Mouse (Mus musculus) gastrocnemius, postnatal 4 days (tissue): ENCODE measurements around the gene Dynlt1f. TPM values are rescaled to one million over a fixed set of nuclear protein-coding genes. Genes with fewer than 3 reads are reported as not detected.
"Not testable (repeated sequence)": the region's sequence is repeated elsewhere in the genome, so short reads cannot be mapped to it uniquely, and the experiment has no call there.

Source experiments
- DNase-seq, 2 experiments: peaks; one replicate each; pipeline ENCODE4 v3.0.0; 2021 to 2022; ENCODE audit warnings: low spot score in 2 of 2, mixed read lengths in 2 of 2
- long read RNA-seq, 2 experiments: library from polyadenylated mRNA; stranded (forward); transcript quantifications; one replicate each; pipeline ENCODE4 v2.0.0; 2021
- total RNA-seq, 2 experiments: library from RNA; stranded (reverse); gene quantifications; 2 replicates each; pipeline ENCODE4 v1.2.3; 2021

The Dynlt1f gene
- 100 to 1,000 TPM; 121 to 140 TPM for total RNA-seq
- long read RNA-seq, experiment 1, transcript Dynlt1f-201 (5 exons, 771 nt): major isoform, 20 of 27 reads
- long read RNA-seq, experiment 1, partial matches to known transcripts: 4 of 27 reads
- long read RNA-seq, experiment 1, other reads (novel, unspliced or antisense): 3 of 27 reads
- long read RNA-seq, experiment 2, transcript Dynlt1f-201 (5 exons, 771 nt): major isoform, 14 of 26 reads
- long read RNA-seq, experiment 2, partial matches to known transcripts: 9 of 26 reads
- long read RNA-seq, experiment 2, other reads (novel, unspliced or antisense): 2 of 26 reads

DNA sequence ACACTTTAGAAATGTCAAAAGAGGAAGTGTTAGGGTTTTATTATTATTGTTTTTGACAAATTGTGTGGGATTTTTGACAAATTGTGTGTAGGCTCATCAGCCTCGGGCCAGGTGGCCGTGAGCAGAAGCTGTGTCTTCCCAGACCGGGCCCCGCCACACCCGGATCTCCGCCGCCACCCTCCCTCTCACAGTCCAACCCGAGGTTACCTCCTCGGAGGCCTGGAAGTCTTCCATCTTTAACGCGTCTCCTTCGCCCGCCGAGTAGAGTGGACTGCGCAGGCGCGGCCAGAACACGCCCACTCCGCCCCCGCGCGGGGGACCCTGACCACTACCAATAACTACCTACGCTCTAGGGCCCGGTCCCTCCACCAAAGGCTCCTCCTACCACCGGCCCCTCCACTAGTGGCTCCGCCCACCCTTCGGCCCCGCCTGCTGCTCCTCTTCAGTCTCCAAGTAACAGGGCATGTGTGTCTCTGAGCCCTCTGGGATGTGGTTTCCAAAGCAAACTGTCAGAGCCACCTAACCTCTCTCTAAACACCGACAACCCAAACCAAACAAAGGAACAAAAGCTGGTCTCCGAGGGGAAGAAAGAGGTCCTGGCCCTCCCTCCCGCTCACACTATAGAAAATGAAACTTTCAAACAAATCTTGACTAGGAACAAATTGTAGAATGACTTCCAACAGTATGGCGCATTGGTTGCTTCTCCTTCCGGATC, at the start of gene Dynlt1f:
Gene Dynlt1f, minus strand, starts transcription at position 334 of the 715 bp plus-strand sequence.
- DNase-seq: peak in 1 of 2 experiments; percentile 48

DNA sequence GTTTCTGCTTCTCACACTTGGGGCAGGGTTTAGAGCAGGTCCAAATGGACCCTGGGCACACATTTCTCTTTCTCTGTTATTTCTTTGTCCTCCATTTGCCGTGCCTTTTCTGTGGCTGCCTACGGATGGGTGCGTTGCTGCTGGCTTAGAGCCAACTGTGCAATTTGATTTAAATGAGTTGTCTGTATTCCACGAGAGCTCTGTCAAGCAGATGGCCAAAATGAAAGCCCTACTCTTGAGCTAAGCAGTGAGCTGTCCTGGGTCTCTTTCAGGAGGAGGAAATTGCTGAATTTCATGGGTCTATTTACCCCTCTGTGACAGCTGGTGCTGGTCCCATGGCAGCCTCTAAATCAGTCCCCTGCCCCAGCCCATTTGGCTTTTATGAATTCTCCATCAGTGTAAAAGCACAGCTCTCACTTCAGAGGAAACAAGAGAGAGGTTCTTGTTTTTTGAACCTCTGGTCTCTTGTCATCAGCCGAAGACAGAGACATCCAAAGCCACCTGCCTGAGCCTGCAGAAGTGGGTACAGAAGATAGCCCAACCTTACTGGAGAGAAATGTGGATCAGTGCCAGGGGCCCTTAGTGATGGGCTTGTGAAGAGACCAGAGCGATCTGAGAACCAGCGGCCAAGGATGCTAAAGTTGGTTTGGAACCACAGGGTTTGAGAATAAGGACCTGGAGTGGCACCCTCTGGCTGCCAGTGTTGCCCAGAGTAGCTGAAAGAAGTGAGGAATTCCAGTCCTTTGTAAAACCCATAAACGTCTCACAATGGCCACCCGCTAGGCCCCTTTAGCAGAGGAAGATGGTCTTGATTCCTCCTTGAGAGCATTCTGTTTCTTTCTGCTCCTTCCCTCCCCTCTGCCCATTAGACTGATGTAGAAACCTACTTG, 47.9 kb upstream of the Dynlt1f start:
- DNase-seq: not testable (repeated sequence)

DNA sequence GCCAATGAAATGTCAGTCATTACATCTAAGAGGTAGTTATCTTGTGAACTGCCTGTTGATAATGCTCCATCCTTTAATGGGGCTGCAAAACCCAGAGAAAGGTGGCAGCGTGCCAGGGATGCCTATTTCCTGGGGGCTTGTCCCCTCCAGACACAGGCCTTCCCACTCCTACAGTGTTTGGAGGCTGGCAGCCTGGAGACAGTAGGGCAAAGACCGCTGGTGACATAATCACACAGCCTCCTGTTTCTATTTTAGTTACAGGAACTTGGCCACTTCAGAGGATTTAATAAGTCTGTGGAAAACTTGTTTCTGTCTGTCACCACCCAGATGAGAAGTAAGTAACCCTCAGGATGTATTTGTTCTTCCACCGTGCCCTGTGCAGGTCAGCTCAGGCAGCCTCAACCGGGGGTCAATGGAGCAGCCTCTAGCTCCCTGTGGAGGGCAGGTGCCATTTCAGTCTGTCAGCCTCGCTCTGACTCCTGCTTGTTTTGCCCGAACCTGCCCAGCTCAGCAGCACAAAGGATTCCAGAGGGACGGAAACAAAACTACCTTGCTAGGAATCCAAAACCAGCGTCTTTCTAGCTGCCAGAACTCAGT, 47.0 kb upstream of the Dynlt1f start:
- not testable (repeated sequence) for DNase-seq

DNA sequence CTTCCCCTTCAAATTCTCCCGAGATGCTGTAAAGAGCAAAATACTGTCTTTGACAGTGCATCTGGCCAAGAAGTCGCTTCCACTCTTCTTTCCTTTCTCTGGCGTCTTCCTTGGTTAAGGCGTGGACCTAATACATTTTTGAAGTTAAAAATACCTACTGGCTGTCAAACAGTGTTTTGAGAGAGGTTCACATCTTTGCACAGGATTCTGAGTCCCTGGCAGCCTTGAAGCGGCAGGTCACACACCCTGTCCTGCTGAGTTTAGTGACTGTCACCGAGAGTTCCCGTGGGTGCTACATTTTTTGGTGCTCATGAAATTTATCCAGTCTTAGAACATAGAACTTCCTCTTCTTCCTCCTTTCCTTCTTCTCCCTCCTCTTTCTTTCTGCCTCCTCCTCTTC, 44.4 kb upstream of the Dynlt1f start:
- DNase-seq: not testable (repeated sequence)

DNA sequence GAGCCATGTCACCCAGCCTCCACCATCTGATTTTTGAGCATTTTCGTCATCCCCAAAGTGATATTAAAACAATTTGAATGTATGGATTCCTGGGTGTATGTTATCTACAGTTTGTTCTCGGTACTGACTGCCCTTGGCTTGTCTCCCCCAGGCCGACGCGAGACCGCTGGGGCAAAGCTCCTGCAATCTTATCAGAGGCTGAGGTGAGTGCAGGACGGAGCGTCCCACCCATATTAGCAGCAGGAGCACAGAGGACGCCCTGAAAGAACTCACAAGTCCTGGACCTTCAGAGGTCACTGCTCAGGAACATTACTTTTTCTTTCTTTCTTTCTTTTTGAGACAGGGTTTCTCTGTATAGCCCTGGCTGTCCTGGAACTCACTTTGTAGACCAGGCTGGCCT, 43.8 kb upstream of the Dynlt1f start:
- DNase-seq: not testable (repeated sequence)

DNA sequence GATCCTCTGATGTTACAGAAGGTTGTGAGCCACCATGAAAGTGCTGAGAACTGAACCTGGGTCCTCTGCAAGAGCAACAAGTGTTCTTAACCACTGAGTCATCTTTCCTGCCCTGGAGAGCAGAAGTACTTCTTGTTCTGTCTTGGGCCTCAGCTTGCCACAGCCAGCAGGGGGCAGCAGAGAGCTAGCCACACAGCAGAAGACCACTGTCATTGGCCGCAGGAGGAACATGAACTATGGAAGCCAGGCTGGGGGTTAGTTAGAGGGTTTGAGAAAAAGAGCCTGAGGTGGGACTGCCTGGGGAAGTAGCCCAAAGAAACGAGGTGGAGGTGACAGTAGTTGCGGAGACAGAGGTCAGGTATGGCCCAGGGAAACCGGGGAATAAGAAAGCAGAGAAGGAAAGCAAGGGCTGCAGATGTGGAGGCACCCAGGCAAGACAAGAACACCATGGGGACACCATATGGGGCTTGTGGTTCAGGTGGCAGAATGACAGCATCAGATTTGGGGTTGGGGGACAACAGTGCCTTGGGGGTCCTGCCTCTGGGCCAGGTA, 41.6 kb upstream of the Dynlt1f start:
- DNase-seq: not testable (repeated sequence)

DNA sequence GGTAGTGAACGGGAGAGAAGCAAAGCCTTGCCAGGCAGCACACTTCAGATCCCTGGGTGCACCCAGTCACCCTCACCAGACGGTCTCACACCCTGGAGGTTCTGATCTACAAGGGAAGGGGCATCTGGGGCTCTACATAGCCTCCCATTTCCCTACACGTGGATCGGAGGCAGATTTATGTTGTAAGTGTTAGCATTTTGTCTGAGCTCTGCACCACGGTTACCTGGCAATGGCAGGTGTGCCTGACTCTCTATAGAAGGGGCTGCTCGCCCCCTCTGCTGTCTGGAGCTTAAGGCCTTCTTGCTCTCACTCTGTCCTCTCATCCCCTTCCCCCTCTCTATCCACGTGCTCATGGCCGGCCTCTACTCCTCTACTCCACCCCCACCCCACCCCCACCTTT, 40.8 kb upstream of the Dynlt1f start:
- not testable (repeated sequence) for DNase-seq

DNA sequence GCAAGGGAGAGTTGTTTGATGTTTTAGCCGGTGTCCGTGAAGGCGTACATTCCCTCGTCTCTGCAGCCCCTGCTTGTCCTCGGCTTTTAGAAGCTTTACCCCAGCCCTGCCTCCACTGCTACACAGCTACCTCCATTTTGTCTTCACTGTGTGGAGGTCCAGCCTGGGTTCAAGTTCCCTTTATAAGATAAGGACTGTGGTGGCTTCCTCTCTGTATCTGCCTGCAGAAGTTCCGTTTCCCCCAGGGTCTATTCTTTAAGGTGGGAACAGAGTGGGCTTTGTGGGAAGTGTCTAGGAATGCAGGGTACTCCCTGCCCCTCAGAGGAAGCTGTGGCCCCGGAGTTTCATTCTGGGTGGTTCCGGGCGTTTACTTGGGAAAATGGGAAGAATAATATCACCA, 40.0 kb upstream of the Dynlt1f start:
- not testable (repeated sequence) for DNase-seq

DNA sequence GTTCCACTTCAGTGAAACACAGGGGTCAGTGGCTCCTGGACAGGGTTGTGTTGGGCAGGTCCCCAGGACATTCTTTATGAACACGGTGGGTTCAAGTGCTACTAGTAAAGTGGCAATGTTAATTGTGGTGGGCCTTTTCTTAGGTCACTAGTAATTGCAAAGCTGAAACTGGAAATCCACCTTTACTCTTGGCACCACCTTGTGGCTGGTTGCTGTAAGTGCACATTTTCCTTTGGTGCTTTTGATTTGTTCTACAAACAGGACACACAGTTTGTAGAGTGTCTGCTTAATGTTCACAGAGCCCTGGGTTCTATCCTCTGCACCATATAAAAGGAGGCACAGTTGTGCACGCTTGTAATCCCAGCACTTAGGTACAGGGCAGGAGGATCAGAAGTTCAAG, 35.9 kb upstream of the Dynlt1f start:
- DNase-seq: peak; percentile 77 to 84

DNA sequence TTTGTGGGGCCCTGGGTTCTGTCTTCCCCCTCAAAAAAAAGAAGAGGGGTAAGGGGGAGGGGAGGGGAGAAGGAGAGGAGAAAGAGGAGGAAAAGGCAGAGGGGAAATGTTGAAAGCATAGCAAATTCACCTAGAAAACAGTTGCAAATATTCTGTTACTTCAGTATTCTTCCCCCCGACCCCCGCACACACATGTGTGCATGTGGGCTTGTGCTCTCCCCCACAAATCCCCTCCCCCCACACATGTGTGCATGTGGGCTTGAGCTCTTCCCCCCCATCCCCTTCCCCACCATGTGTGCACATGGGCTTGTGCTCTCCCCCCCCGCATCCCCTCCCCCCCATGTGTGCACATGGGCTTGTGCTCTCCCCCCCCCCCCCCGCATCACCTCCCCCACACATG, 33.6 kb upstream of the Dynlt1f start:
- peak in 1 of 2 experiments; percentile 15 for DNase-seq

DNA sequence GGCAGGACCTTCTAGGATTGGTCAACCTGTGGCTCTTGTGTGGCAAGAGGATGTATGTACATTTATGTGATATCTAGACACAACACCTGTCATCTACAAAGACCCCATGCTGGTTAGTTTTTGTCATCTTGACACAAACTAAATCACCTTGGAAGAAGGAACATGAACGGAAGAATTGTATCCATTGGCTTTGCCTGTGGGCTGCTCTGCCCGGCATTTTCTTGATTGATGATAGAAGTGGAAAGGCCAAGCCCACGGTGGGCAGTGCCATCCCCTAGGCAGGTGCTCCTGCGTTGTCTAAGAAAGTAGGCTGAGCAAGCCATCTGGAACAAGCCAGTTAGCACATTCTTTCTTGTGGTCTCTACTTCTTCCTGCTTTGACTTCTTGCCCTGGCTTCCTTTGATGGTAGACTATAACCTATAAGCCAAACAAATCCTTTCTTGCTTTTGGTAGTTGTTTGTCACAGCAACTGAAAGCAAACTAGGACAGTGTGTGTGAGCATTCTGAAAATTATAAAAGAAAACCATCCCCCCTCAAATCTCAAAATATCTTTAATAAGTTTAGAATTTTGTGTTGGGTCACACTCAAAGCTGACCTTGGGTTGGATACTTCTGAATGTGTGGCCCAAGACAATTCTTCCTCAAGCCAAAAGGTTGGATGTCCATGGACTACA, 30.7 kb upstream of the Dynlt1f start:
- not testable (repeated sequence) for DNase-seq

DNA sequence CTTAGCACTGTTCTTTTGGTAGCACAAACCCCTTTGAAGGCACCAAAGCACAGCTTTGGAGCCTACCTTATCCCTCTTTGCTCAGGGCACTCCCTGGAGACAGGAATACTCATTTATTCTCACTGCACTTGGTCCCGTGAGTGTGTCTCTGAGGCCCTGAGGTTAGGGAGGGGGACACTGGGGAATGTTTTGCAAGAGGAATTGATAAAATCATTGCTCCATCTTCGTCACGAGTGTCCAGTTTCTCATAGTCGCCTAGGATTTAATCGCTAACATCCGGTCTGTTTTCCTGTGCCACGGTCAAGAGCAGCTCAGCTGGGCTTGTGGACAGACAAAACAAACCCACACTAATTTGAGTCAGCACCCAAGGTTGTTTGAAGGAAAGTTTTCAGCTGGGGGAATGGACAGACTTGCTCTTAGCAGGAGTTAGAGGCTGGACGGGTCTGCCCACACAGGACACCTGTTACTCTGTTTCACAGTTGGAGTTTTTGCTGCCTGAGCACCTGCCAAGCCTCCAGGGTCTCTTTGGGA, 29.7 kb upstream of the Dynlt1f start:
- peak in 1 of 2 experiments; percentile 10 for DNase-seq

DNA sequence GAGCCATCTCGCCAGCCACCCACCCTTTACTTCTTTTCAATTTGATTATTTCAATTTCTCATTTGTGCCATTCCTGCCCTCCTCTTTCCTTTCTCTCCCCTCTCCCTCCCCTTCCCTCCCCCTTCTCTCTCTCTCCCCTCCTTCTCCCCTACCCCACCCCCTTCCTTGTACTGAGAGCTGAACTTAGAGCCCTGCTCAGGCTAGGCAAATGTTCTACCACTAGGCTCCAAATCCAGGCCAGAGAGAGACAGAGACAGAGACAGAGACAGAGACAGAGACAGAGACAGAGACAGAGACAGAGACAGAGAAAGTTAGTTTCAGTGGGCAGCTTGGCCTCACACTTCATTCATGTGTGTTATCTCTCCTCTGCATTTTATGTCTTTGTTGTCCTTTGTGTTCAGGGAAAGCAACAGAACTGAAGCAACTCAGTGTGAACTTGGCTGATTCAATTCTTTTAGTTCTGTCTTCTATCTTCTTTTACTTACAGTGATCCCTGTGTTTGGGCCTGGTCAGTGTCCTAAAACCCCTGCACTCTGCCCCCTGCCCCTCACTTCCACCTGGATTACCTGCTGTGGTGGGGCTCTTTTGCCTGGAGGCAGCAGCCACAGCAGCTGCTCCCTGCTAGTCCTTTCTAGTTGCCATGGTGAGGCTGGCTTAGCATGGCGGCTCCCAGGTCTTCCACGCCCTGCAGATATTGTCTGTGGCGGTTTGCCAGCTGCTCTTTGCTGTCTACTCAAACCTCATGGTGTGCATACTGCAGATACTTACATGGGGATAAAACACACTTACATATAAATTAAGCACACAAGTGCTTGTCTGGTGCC, 29.0 kb upstream of the Dynlt1f start:
- DNase-seq: peak in 1 of 2 experiments; percentile 8

DNA sequence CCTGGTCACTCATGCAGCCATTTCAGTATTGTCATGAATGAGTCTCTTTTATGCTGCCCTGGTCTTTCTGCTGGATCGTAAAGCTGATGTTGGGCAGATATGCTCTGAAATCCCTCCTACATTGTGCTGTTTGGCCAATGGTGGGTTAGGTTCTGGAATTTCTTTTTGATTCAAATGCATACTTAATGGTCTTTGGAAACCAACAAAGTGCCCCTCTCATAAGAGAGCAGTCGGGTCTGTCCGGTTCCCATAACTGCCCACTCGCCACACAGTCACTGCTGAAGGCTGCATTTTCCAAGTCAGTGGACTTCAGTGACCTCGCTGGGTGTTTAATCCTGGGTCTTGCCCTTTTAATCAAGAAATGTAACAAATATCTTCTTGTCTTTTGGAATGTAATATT, 28.0 kb upstream of the Dynlt1f start:
- DNase-seq: not testable (repeated sequence)

DNA sequence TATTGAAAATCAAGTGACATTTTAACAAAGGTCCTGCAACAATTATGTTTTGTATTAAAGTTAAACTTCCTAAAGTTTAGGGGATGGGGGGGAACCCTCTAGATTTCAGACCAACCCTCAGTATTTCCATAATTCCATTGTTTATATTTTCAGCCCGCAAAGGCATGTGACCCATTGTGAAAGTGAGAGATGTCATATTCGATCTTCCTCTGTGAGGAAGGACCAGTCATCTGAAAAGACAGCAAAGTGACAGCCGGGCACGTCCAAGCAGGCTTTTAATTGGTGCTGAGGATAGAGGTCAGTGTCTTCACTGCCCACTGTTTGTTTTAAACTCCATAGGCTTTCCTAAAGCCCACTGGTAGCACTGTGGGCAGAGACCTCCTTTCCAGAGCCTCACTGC, 26.0 kb upstream of the Dynlt1f start:
- peak in 1 of 2 experiments; percentile 12 for DNase-seq

DNA sequence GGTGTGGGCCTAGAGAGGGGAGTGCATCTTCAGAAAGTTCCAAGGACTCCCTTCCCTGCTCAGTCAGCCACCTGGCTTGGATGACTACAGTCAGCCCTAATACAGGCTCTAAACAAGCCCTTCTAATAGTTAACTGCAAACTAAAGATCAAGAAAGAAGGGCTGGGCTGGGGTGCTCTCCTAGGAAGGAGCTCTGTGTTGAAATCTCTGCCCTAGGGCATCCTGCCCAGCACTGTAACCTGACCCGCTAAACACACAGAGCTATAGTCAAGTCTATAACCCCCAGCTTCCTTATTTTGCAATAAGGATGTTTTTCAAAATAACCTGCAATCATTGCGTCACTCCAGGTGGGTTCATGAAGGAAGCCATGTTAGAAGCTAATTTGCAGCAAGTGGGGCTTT, 22.4 kb upstream of the Dynlt1f start:
- not testable (repeated sequence) for DNase-seq

DNA sequence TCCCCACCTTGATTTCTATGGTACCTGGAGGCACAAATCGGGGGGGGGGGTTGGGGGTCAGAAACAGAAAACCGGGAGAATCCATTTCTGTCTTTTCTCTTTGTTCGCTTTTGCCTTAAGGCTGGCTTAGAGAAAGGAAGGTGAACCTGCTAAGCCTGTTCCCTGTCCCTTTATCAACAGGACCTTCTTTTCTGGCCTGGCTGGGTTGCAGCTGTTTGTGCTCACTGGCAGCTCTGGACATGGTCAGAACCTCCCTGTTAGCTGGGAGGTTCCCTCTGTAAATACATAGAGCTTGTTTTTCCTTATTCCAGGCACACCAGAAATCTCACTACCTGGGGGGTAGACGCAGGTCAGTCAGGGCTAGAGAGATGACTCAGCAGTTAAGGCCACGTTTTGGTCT, 18.6 kb upstream of the Dynlt1f start:
- DNase-seq: not testable (repeated sequence)

DNA sequence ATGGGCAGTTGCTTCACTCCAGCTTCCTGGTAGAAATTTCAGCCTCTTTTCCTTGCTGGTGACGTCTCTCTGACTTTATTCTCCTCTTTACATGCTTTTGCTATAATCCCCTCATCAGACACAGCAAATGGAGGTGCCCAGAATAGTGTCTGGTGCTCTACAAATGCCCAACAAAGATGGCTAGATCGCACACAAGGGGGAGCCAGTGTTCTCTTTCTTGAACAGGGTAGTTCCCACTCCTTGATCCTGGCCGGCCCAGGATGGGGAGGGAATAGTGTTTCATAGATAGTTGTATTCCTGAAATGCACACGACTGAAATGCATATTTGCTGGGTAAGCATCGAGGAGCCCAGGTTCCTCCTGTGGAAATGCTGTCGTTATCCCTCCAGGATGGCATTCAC, 12.8 kb upstream of the Dynlt1f start:
- DNase-seq: not testable (repeated sequence)

DNA sequence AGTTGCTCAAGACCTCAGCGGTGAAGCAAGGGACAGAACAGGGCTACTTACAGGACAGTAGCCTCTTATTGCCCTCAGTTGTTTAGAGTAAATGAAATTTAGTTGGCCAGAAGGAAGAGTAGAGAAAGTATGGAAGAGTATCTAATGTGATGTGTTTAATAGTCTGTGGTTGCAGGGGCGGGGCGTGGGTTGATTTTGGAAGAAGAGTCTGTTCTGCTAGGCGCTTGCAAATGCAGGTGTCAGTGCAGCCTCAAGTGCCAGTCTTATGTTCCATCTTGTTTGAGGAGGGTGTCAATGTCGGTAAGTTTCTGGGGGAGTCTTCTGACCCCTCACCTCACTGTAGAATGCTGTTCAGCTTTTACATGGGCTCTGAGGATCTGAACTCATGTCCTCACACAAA, 9.7 kb upstream of the Dynlt1f start:
- DNase-seq: not testable (repeated sequence)
